Mouse (Mus musculus): ENCODE results near the gene Hoxc13.

Gene Hoxc13

DNA sequence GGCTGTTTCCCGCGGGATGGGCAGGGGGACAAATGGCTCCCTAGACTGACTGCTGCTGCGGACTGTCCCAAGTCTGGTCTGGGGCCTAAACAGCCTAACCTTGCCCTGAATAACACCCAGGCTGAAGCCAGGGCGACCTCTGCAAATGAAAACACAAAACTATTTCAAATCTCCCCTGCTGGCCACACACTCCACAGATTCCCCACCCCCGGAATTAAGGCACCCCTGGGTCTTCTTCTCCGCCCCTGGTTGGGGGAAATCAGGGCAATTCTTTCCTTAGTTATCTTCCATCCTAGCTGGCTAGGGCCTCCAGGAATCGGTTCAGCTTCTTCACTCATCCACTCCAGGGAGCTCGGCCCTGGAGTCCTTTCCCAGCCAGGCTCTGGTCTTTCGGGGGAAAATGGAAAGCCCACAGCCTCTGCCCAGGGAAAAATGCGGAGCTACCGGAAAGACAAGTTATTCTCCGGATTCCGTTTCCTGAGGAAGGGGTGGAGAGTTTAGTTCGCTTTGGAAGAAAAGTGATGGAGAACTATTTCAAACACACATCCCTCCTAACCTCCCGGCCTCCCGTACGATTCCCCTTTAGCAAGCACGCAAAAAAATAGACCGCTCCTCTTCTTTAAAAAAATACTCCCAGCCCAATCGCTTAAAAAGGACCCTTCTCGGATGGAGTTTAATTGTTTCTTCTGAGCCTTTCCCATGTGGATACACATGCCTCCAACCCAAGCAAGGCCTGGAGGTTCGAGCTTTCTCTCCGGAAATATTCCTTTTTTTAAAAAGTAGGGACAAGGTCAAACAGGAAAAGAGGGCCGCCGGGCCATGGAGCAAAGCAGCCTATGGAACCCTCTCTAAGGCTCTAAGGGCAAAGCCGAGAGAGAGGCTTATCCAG, 44.3 kb downstream of the Hoxc13 start:
- DNase-seq, result no peak

DNA sequence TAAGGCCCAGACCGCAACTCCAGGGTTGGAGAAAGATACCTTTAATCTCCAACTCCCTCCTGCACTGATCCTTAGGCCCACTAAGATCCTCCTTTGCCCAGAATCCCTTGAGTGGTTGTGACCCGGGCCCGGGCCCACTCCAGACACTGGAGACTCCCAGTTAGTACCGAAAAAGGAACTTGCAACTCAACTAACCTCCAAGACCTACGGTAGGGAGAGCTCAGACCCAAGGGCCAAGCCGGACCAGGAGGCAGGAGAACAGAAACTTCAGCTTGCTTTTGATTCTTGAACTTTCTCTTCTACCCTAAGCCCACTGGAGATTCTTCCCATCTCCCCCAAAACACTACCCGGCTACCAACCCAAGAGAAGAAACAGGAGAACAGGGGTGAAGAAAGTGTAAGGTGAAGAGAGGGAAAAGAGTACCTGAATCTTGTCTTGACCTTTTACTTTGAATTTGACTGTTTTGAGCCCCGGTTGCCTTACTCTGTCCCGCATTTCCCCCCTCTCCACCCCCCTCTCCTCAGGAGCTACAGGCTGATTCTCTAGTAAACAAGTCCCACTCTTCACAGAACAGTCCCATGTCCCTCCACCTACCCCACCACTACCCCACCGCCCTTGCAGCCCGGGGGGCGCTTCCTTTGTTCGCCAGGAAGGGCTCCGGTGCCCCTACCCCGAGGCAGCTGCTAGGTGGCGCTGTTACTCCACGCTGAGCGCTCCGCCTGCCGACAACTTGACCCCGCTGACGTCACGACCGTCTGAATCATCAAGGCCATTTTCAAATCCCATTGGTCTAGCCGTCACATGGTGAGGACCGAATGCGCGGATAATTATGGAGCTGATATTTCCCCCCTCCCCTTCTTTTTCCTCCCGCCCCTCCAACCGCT, 45.2 kb downstream of the Hoxc13 start:
- DNase-seq, result peak; percentile 44 to 73

GRCm38 (mm10) chr15:102966776-102967311, 45.9 kb downstream of the Hoxc13 start, which contains the start of gene Hoxc10:
Gene Hoxc10 (plus strand): TSS chr15:102966796.
- no peak for DNase-seq

- no peak for DNase-seq
These were observed 46.3 kb downstream of the Hoxc13 start, which contains the start of gene Hoxc5 for GRCm38 (mm10) chr15:102967312-102967510. Gene Hoxc5 (plus strand): TSS chr15:102967443.

GRCm38 (mm10) chr15:102967511-102968397, 46.9 kb downstream of the Hoxc13 start:
- no peak for DNase-seq

- DNase-seq, result no peak
These were observed 48.4 kb downstream of the Hoxc13 start for GRCm38 (mm10) chr15:102969296-102969695.

DNA sequence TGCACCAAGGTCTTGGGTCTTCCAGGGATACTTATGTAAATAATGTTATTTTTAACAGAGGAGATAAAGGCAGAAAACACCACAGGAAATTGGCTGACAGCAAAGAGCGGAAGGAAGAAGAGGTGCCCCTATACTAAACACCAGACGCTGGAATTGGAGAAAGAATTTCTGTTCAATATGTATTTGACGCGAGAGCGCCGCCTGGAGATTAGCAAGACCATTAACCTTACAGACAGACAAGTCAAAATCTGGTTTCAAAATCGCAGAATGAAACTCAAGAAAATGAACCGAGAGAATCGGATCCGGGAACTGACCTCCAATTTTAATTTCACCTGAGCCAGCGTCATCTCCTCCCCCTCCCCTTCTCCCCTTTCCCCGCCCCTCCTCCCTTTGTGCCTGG, 49.8 kb downstream of the Hoxc13 start:
- DNase-seq, result peak in 1 of 2 experiments; percentile 44

GRCm38 (mm10) chr15:102972254-102972653, 51.4 kb downstream of the Hoxc13 start:
- no peak for DNase-seq

- no peak for DNase-seq
These were observed 51.9 kb downstream of the Hoxc13 start for GRCm38 (mm10) chr15:102972753-102973152.

GRCm38 (mm10) chr15:102975034-102975433, 54.1 kb downstream of the Hoxc13 start:
- DNase-seq, result no peak

DNA sequence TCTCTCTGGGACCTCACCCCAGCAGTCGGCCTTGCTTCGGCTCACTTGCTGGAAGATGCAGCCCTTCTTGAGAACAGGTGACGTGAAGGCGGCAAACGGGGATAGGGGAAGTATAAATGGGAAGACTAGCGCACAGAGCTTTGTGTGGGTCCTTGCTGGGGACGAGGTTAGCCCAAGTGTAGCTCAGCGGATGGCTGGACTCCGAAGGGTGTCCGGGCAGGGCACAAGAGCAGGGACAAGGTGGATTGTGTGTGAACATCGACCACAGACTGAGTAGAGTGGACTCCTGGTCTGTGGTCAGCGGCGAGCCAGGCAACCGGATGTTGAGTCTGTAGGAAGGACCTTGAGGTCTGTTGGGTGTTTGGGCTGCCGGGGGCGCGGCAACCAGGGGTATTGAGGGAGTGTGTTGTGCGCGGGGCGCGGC, 54.8 kb downstream of the Hoxc13 start:
- no peak for DNase-seq

DNA sequence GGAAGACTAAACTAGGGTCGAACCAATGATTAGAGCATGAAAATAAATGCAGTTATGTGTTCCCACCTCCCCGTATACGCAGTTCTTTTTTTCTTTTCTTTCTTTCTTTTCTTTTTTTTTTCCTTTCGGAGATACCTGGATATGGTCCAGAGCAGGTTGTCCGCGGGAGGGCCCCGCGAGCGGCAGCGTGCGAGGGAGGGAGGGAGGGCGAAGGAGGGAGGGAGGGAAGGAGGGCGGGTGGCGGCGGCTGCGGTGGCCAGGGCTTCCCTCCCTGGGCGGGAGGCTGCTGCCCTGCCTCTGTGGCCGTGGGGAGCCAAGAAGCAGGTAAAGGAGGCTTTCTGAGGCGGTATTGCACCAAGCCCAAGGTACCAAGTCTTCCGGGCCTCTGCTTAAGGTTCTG, 55.3 kb downstream of the Hoxc13 start, which contains the start of gene Hoxc9:
Gene Hoxc9, plus strand, starts transcription at position 269 of the 400 bp plus-strand sequence.
- DNase-seq, result no peak

DNA sequence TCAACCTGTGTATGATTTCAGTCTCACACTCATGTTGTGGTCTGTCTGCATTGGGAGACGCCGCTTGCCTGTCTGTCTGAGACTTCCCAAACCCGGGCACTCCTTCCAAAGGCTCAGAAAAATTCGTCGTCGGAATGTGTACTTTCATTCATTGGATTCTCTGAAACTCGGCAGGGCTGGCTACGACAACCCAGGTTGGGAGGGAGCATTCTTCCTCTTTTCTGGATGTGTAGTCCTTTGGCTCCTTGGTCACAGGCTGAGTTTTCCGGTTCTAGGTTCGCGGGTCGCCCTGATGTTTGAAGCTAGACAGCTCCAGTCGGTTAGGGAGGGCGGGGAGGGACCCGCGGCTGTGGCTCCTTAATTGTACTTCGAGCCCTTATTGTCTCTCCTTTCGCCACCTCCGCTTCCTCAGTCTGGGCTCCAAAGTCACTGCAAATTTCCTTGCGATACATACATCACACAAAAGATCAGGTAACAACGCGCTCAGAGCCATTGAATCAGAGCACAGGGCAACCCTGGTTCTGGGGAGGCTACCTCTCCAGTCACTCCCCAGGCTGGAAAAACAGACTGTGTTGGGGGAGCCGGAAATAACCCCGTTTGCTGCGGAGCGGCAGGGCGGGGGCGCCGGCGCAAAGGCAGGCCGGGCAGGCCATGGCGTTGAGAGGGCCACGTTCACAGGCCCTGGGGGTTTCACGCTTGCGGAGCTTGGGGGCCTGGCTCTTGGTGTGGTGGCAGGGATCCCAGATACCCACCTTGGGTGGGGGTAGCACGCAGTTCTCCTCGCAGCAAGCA, 55.9 kb downstream of the Hoxc13 start:
- DNase-seq, result no peak

- DNase-seq, result no peak
These were observed 56.6 kb downstream of the Hoxc13 start for GRCm38 (mm10) chr15:102977423-102977974.

Measured in cerebellum, postnatal 14 days (tissue).